Mouse (Mus musculus) megakaryocyte, embryonic 14.5 days (primary cell): ENCODE results near the gene Fut1.

Experiments
- FLI1 ChIP-seq: IDR thresholded peaks from 2 replicates; pipeline ENCODE4 v1.6.1; 2012; ENCODE audit warnings: low read length, inconsistent platforms, mixed read lengths
- GATA1 ChIP-seq: IDR thresholded peaks from 3 replicates; pipeline ENCODE4 v1.6.1; 2012; ENCODE audit warnings: mixed read lengths, low read length, inconsistent platforms, borderline replicate concordance

- TF ChIP-seq FLI1 (no peak), GATA1 (no peak)
These were observed 50.7 kb downstream of the Fut1 start for GRCm38 (mm10) chr7:45667761-45668160.
